9 mouse cellular contexts compared by ENCODE assay signal in genomic region chr15:101133993-101134704, GRCm38 (mm10). TPM values are rescaled to one million over a fixed set of nuclear protein-coding genes. Genes with fewer than 3 reads are reported as not detected.
DNase-seq lines count a peak whose midpoint lies in the region; ATAC-seq and TF ChIP-seq lines count a peak whose summit lies in the region.
"Had no signal": no experiment of that assay in that cellular context is flagged by ENCODE, and none has a peak within 500 bp of the region (broad histone marks: within the 10 kb centered on the region; RNA-seq: fewer than 3 reads in every experiment).

No protein-coding gene starts in this region.

- 23% methylated on average over 15 of the region's 15 CpGs for WGBS in kidney, embryonic 16.5 days
- 37% methylated on average over 15 of the region's 15 CpGs for WGBS in heart, embryonic 15.5 days
- WGBS in lung, embryonic 14.5 days: 14% methylated on average over 15 of the region's 15 CpGs

- H3K27ac ChIP-seq in kidney, embryonic 16.5 days (ENCODE audit: low read length): peak overlapping the region; percentile 81
- peak overlapping the region; percentile 56 for H3K27ac ChIP-seq in heart, embryonic 15.5 days
- peak overlapping the region; percentile 89 for H3K27ac ChIP-seq in lung, embryonic 14.5 days (ENCODE audit: low read depth)

- TF ChIP-seq CTCF in lung, embryonic 14.5 days (IDR thresholded peaks at IDR 0.05; ENCODE audit: low read depth): no peak

- peaks cover 45% of the 10 kb centered on the region for H3K4me1 ChIP-seq in kidney, embryonic 16.5 days (ENCODE audit: insufficient read depth, low read length)
- peaks cover 45% of the 10 kb centered on the region for H3K4me1 ChIP-seq in heart, embryonic 15.5 days (replicated peaks)
- peaks cover 33% of the 10 kb centered on the region for H3K4me1 ChIP-seq in lung, embryonic 14.5 days (ENCODE audit: insufficient read depth)

- no peak for DNase-seq in kidney, adult 18-20 months
- DNase-seq in ZHBTc4 (ENCODE audit: low read depth, low spot score): peak; percentile 59
- peak; percentile 84 for DNase-seq in lung, embryonic 14.5 days
- no peak for DNase-seq in layer of hippocampus, postnatal 25 days (ENCODE audit: extremely low spot score in 1 of 2, low spot score in 1 of 2)
- DNase-seq in spleen, postnatal 4 days (ENCODE audit: low spot score in 2 of 2): no peak

- H3K9me3 ChIP-seq in kidney, embryonic 16.5 days (ENCODE audit: low read length): no peaks in the 10 kb centered on the region
- no peaks in the 10 kb centered on the region for H3K9me3 ChIP-seq in heart, embryonic 15.5 days (replicated peaks)
- no peaks in the 10 kb centered on the region for H3K9me3 ChIP-seq in lung, embryonic 14.5 days (ENCODE audit: low read depth, low read length)

- H3K9ac ChIP-seq in kidney, embryonic 16.5 days (replicated peaks; ENCODE audit: low read length): peak overlapping the region; percentile 0; the same call in 1 of the 2 replicates
- H3K9ac ChIP-seq in heart, embryonic 15.5 days: no peak overlapping the region
- H3K9ac ChIP-seq in lung, embryonic 14.5 days: peak overlapping the region; percentile 41; the same call in 1 of the 2 replicates

- peak overlapping the region; percentile 31 for H3K4me3 ChIP-seq in kidney, embryonic 16.5 days (ENCODE audit: low read length)
- H3K4me3 ChIP-seq in heart, embryonic 15.5 days: peak overlapping the region; percentile 25
- H3K4me3 ChIP-seq in lung, embryonic 14.5 days (ENCODE audit: low read depth, low read length): peak overlapping the region; percentile 33

- peak overlapping the region; percentile 37 for H3K4me2 ChIP-seq in kidney, embryonic 16.5 days (replicated peaks; ENCODE audit: low read depth, low read length)
- peak overlapping the region; percentile 38; the same call in 1 of the 2 replicates for H3K4me2 ChIP-seq in heart, embryonic 15.5 days
- peak overlapping the region; percentile 52 for H3K4me2 ChIP-seq in lung, embryonic 14.5 days

- peaks cover 8% of the 10 kb centered on the region for H3K27me3 ChIP-seq in kidney, embryonic 16.5 days (ENCODE audit: insufficient read depth, low read length)
- peaks cover 43% of the 10 kb centered on the region for H3K27me3 ChIP-seq in heart, embryonic 15.5 days
- H3K27me3 ChIP-seq in lung, embryonic 14.5 days (ENCODE audit: insufficient read depth, low read length): peaks cover 7% of the 10 kb centered on the region; the same call in 1 of the 2 replicates

- H3K36me3 ChIP-seq in kidney, embryonic 16.5 days (ENCODE audit: insufficient read depth, low read length): peaks cover 3% of the 10 kb centered on the region; the same call in 1 of the 2 replicates
- H3K36me3 ChIP-seq in heart, embryonic 15.5 days: no peaks in the 10 kb centered on the region
- H3K36me3 ChIP-seq in lung, embryonic 14.5 days (ENCODE audit: insufficient read depth): peaks cover 13% of the 10 kb centered on the region; the same call in 1 of the 2 replicates

- peak; percentile 33 for ATAC-seq in kidney, embryonic 16.5 days (ENCODE audit: low FRiP score, low TSS enrichment)
- ATAC-seq in heart, embryonic 15.5 days (replicated peaks; ENCODE audit: insufficient number of reproducible peaks, insufficient read depth, low FRiP score, low read depth): no peak; the same call in 1 of the 2 replicates
- peak; percentile 80 for ATAC-seq in lung, embryonic 14.5 days (ENCODE audit: insufficient read depth)
- ATAC-seq in erythroblast, adult 5-6 weeks (replicated peaks; ENCODE audit: low FRiP score, poor library complexity, severe bottlenecking): no peak

RNA-seq across cellular contexts. Expression of gene Acvrl1, which starts 5.8 kb away (rescaled TPM):
- 20.6 and 24.4 TPM in 2 replicates for polyA plus RNA-seq in kidney, embryonic 16.5 days (2015; fragmentation: Nextera tagmentation; extraction: Ambion mirVana)
- polyA plus RNA-seq in heart, embryonic 15.5 days (2015; fragmentation: Nextera tagmentation; extraction: Ambion mirVana): 13.1 and 17.1 TPM in 2 replicates
- polyA plus RNA-seq in lung, embryonic 14.5 days (2014; fragmentation: Nextera tagmentation; extraction: Ambion mirVana): 34.4 and 39.0 TPM in 2 replicates
- 2.3 and 9.4 TPM in 2 replicates for total RNA-seq in erythroblast, adult 5-6 weeks (2015; ENCODE audit: low replicate concordance)
- total RNA-seq in erythroblast, adult 5-6 weeks (2017; ENCODE audit: low replicate concordance): 2.3 and 3.8 TPM in 2 replicates
- total RNA-seq in layer of hippocampus, postnatal 25 days (2021): 10 to 100 TPM in 1 of 2 experiments, 1 to 10 TPM in 1; 8.6 to 10.5 TPM

RNA-seq across cellular contexts. Expression of gene Ankrd33, which starts 18.6 kb away (rescaled TPM):
- not detected in 2 replicates for polyA plus RNA-seq in kidney, embryonic 16.5 days (2015; fragmentation: Nextera tagmentation; extraction: Ambion mirVana)
- polyA plus RNA-seq in heart, embryonic 15.5 days (2015; fragmentation: Nextera tagmentation; extraction: Ambion mirVana): not detected in 2 replicates
- not detected in 2 replicates for polyA plus RNA-seq in lung, embryonic 14.5 days (2014; fragmentation: Nextera tagmentation; extraction: Ambion mirVana)
- total RNA-seq in erythroblast, adult 5-6 weeks (2015; ENCODE audit: low replicate concordance): not detected in 2 replicates
- not detected in 2 replicates for total RNA-seq in erythroblast, adult 5-6 weeks (2017; ENCODE audit: low replicate concordance)
- total RNA-seq in layer of hippocampus, postnatal 25 days (2021): not detected
- total RNA-seq: left cerebral cortex, postnatal 10 days had no signal

RNA-seq across cellular contexts. Expression of gene Acvr1b, which starts 39.7 kb away (rescaled TPM):
- 7.4 and 8.8 TPM in 2 replicates for polyA plus RNA-seq in kidney, embryonic 16.5 days (2015; fragmentation: Nextera tagmentation; extraction: Ambion mirVana)
- polyA plus RNA-seq in heart, embryonic 15.5 days (2015; fragmentation: Nextera tagmentation; extraction: Ambion mirVana): 5.8 and 6.9 TPM in 2 replicates
- polyA plus RNA-seq in lung, embryonic 14.5 days (2014; fragmentation: Nextera tagmentation; extraction: Ambion mirVana): 6.3 and 6.4 TPM in 2 replicates
- 0.38 and 0.84 TPM in 2 replicates for total RNA-seq in erythroblast, adult 5-6 weeks (2015; ENCODE audit: low replicate concordance)
- total RNA-seq in erythroblast, adult 5-6 weeks (2017; ENCODE audit: low replicate concordance): 2.6 and 2.9 TPM in 2 replicates
- total RNA-seq in layer of hippocampus, postnatal 25 days (2021): 10 to 100 TPM; 82.8 to 83.1 TPM

RNA-seq across cellular contexts. Expression of gene Fignl2, which starts 55.8 kb away (rescaled TPM):
- 0.26 and 0.35 TPM in 2 replicates for polyA plus RNA-seq in kidney, embryonic 16.5 days (2015; fragmentation: Nextera tagmentation; extraction: Ambion mirVana)
- polyA plus RNA-seq in heart, embryonic 15.5 days (2015; fragmentation: Nextera tagmentation; extraction: Ambion mirVana): 0.03 and 0.10 TPM in 2 replicates
- polyA plus RNA-seq in lung, embryonic 14.5 days (2014; fragmentation: Nextera tagmentation; extraction: Ambion mirVana): 0.26 and 0.34 TPM in 2 replicates
- total RNA-seq in erythroblast, adult 5-6 weeks (2015; ENCODE audit: low replicate concordance): not detected in 2 replicates
- not detected in 2 replicates for total RNA-seq in erythroblast, adult 5-6 weeks (2017; ENCODE audit: low replicate concordance)
- 1 to 10 TPM; 1.5 TPM for total RNA-seq in layer of hippocampus, postnatal 25 days (2021)

Comparison
In these comparisons a context has a peak if more than half of its experiments do, and no peak if none do; other contexts are left out.
1. ATAC-seq: peak in kidney, embryonic 16.5 days (single experiment) and lung, embryonic 14.5 days (single experiment); none in heart, embryonic 15.5 days (single experiment) and erythroblast, adult 5-6 weeks (single experiment).
2. DNase-seq: peak in ZHBTc4 (single experiment) and lung, embryonic 14.5 days (single experiment); none in kidney, adult 18-20 months (single experiment), layer of hippocampus, postnatal 25 days (0 of 2) and spleen, postnatal 4 days (0 of 2).
3. Peak in every context shown above with its lines, with median percentiles within 50 percentile points of each other: H3K27ac ChIP-seq, H3K4me2 ChIP-seq and H3K4me3 ChIP-seq.